ENCODE assay signal across 11 mouse cellular contexts in genomic region chr9:63753359-63753758, GRCm38 (mm10). TPM values are rescaled to one million over a fixed set of nuclear protein-coding genes. Genes with fewer than 3 reads are reported as not detected.
A peak's percentile ranks its signal among the peaks of the same experiment; 100 is the strongest.
DNase-seq lines count a peak whose midpoint lies in the region; ATAC-seq and TF ChIP-seq lines count a peak whose summit lies in the region.
"Had no signal": no experiment of that assay in that cellular context is flagged by ENCODE, and none has a peak within 500 bp of the region (broad histone marks: within the 10 kb centered on the region; RNA-seq: fewer than 3 reads in every experiment).

No protein-coding gene starts in this region.

- ATAC-seq in heart, embryonic 12.5 days (ENCODE audit: insufficient number of reproducible peaks, low FRiP score), result no peak
- no peak for ATAC-seq in limb, embryonic 12.5 days (ENCODE audit: insufficient number of reproducible peaks, insufficient read depth, low FRiP score, low TSS enrichment, low read depth)
- ATAC-seq in embryonic facial prominence, embryonic 13.5 days (ENCODE audit: insufficient number of reproducible peaks, insufficient read depth, low FRiP score, low TSS enrichment, low read depth), result no peak
- no peak for ATAC-seq in limb, embryonic 13.5 days (ENCODE audit: low FRiP score, low read depth)
- ATAC-seq: CD4-positive, CD25-positive, alpha-beta regulatory T cell, adult 4 months had no signal

- H3K36me3 ChIP-seq in heart, embryonic 12.5 days, result no peaks in the 10 kb centered on the region
- 0 out of 2 replicates have a peak, but pooled peaks cover 3% of the 10 kb centered on the region for H3K36me3 ChIP-seq in limb, embryonic 12.5 days
- peaks cover 19% of the 10 kb centered on the region; the same call in 1 of the 2 replicates for H3K36me3 ChIP-seq in limb, embryonic 10.5 days
- H3K36me3 ChIP-seq in embryonic facial prominence, embryonic 13.5 days, result no peaks in the 10 kb centered on the region
- peaks cover 4% of the 10 kb centered on the region; the same call in 1 of the 2 replicates for H3K36me3 ChIP-seq in limb, embryonic 13.5 days
- no peaks in the 10 kb centered on the region for H3K36me3 ChIP-seq in thymus, adult 2 months (ENCODE audit: control insufficient read depth, insufficient read depth, low read length)
- H3K36me3 ChIP-seq: liver, embryonic 15.5 days had no signal

- peak overlapping the region; percentile 87 for H3K4me2 ChIP-seq in heart, embryonic 12.5 days
- peak overlapping the region; percentile 83; the same call in 1 of the 2 replicates for H3K4me2 ChIP-seq in limb, embryonic 12.5 days
- peak overlapping the region; percentile 93 for H3K4me2 ChIP-seq in embryonic facial prominence, embryonic 13.5 days
- H3K4me2 ChIP-seq in limb, embryonic 13.5 days (replicated peaks), result peak overlapping the region; percentile 95
- H3K4me2 ChIP-seq: liver, embryonic 15.5 days had no signal

- no peak for DNase-seq in heart, adult 9 months (ENCODE audit: low spot score in 2 of 2)
- no peak for DNase-seq in limb, embryonic 10.5 days (ENCODE audit: low spot score)
- no peak for DNase-seq in adrenal gland, adult (ENCODE audit: inconsistent age in 2 of 2, low spot score in 1 of 2)
- DNase-seq in thymus, adult 2 months, result no peak
- DNase-seq: adrenal gland, postnatal 10 days had no signal

- peak overlapping the region; percentile 13; the same call in 1 of the 2 replicates for H3K27ac ChIP-seq in heart, embryonic 12.5 days (ENCODE audit: poor library complexity, severe bottlenecking)
- H3K27ac ChIP-seq in limb, embryonic 12.5 days, result no peak overlapping the region
- H3K27ac ChIP-seq in limb, embryonic 10.5 days, result no peak overlapping the region
- H3K27ac ChIP-seq in embryonic facial prominence, embryonic 13.5 days, result no peak overlapping the region
- no peak overlapping the region for H3K27ac ChIP-seq in limb, embryonic 13.5 days
- no peak overlapping the region for H3K27ac ChIP-seq in thymus, adult 2 months (ENCODE audit: control insufficient read depth, insufficient read depth, low read length)
- H3K27ac ChIP-seq: liver, embryonic 15.5 days had no signal

- TF ChIP-seq CTCF in thymus, adult 2 months (IDR thresholded peaks at IDR 0.05; ENCODE audit: borderline replicate concordance, control insufficient read depth, extremely low read depth, insufficient read depth, low read length, poor library complexity), result no peak

- H3K9ac ChIP-seq in heart, embryonic 12.5 days, result peak overlapping the region; percentile 17; the same call in 1 of the 2 replicates
- no peak overlapping the region for H3K9ac ChIP-seq in limb, embryonic 12.5 days (replicated peaks)
- 0 out of 2 replicates have a peak overlapping the region, but pooled peaks have one; percentile 27 for H3K9ac ChIP-seq in embryonic facial prominence, embryonic 13.5 days
- peak overlapping the region; percentile 43 for H3K9ac ChIP-seq in limb, embryonic 13.5 days
- H3K9ac ChIP-seq: liver, embryonic 15.5 days had no signal

- no peaks in the 10 kb centered on the region for H3K27me3 ChIP-seq in heart, embryonic 12.5 days (replicated peaks)
- H3K27me3 ChIP-seq in limb, embryonic 12.5 days, result no peaks in the 10 kb centered on the region
- H3K27me3 ChIP-seq in limb, embryonic 10.5 days (ENCODE audit: low read depth, poor library complexity, severe bottlenecking), result no peaks in the 10 kb centered on the region
- H3K27me3 ChIP-seq in embryonic facial prominence, embryonic 13.5 days, result no peaks in the 10 kb centered on the region
- no peaks in the 10 kb centered on the region for H3K27me3 ChIP-seq in limb, embryonic 13.5 days
- no peaks in the 10 kb centered on the region for H3K27me3 ChIP-seq in thymus, adult 2 months (ENCODE audit: control insufficient read depth, insufficient read depth, low read length)
- H3K27me3 ChIP-seq: liver, embryonic 15.5 days had no signal

- TF ChIP-seq POLR2A in thymus, adult 2 months (IDR thresholded peaks at IDR 0.05; ENCODE audit: control insufficient read depth, extremely low read depth, insufficient read depth, low read length, poor library complexity), result no peak

- no peaks in the 10 kb centered on the region for H3K9me3 ChIP-seq in heart, embryonic 12.5 days (replicated peaks)
- no peaks in the 10 kb centered on the region for H3K9me3 ChIP-seq in limb, embryonic 12.5 days
- no peaks in the 10 kb centered on the region for H3K9me3 ChIP-seq in limb, embryonic 10.5 days (replicated peaks)
- H3K9me3 ChIP-seq in embryonic facial prominence, embryonic 13.5 days, result no peaks in the 10 kb centered on the region
- H3K9me3 ChIP-seq in limb, embryonic 13.5 days, result no peaks in the 10 kb centered on the region
- H3K9me3 ChIP-seq: liver, embryonic 15.5 days had no signal

- H3K4me1 ChIP-seq in heart, embryonic 12.5 days (replicated peaks), result peaks cover 78% of the 10 kb centered on the region
- peaks cover 82% of the 10 kb centered on the region for H3K4me1 ChIP-seq in limb, embryonic 12.5 days (replicated peaks)
- H3K4me1 ChIP-seq in limb, embryonic 10.5 days, result peaks cover 76% of the 10 kb centered on the region
- peaks cover 77% of the 10 kb centered on the region for H3K4me1 ChIP-seq in embryonic facial prominence, embryonic 13.5 days
- H3K4me1 ChIP-seq in limb, embryonic 13.5 days, result peaks cover 76% of the 10 kb centered on the region
- peaks cover 62% of the 10 kb centered on the region for H3K4me1 ChIP-seq in thymus, adult 2 months (replicated peaks; ENCODE audit: control insufficient read depth, insufficient read depth, low read length)

- 68% methylated on average over 8 of the region's 8 CpGs for WGBS in heart, embryonic 12.5 days
- 81% methylated on average over 8 of the region's 8 CpGs for WGBS in limb, embryonic 12.5 days
- WGBS in limb, embryonic 10.5 days, result 81% methylated on average over 8 of the region's 8 CpGs
- WGBS in embryonic facial prominence, embryonic 13.5 days, result 68% methylated on average over 8 of the region's 8 CpGs
- 72% methylated on average over 8 of the region's 8 CpGs for WGBS in limb, embryonic 13.5 days
- 89% methylated on average over 8 of the region's 8 CpGs for WGBS in thymus, adult 2 months

- no peak overlapping the region for H3K4me3 ChIP-seq in heart, embryonic 12.5 days
- H3K4me3 ChIP-seq in limb, embryonic 12.5 days (replicated peaks), result no peak overlapping the region; the same call in 1 of the 2 replicates
- H3K4me3 ChIP-seq in limb, embryonic 10.5 days, result no peak overlapping the region
- no peak overlapping the region for H3K4me3 ChIP-seq in embryonic facial prominence, embryonic 13.5 days
- H3K4me3 ChIP-seq in limb, embryonic 13.5 days, result no peak overlapping the region
- H3K4me3 ChIP-seq in thymus, adult 2 months (ENCODE audit: control insufficient read depth, insufficient read depth, low read length), result no peak overlapping the region
- H3K4me3 ChIP-seq: liver, embryonic 15.5 days had no signal

RNA-seq across cellular contexts. Expression of gene Smad3, which starts 4.4 kb away (rescaled TPM):
- polyA plus RNA-seq in heart, embryonic 12.5 days (2016; fragmentation: Nextera tagmentation; extraction: Ambion mirVana), result 17.0 and 18.9 TPM in 2 replicates
- polyA plus RNA-seq in limb, embryonic 12.5 days (2016; fragmentation: Nextera tagmentation; extraction: Ambion mirVana), result 39.9 and 43.4 TPM in 2 replicates
- 27.1 and 27.7 TPM in 2 replicates for polyA plus RNA-seq in limb, embryonic 10.5 days (2016; fragmentation: Nextera tagmentation; extraction: Ambion mirVana)
- 29.8 and 30.9 TPM in 2 replicates for polyA plus RNA-seq in embryonic facial prominence, embryonic 13.5 days (2015; fragmentation: Nextera tagmentation; extraction: Ambion mirVana)
- polyA plus RNA-seq in limb, embryonic 13.5 days (2015; fragmentation: Nextera tagmentation; extraction: Ambion mirVana), result 33.8 and 34.8 TPM in 2 replicates
- polyA plus RNA-seq in thymus, adult 2 months (2012; rRNA removed), result 63.4 and 70.9 TPM in 2 replicates
